Mouse (Mus musculus): ENCODE measurements at regions not wholly inside any gene's neighbourhood (a gene's known extent, or its start where the extent isn't known, plus 50 kb on each side); places are given as distances from the start of the nearest gene placed in this dataset.
A peak's percentile ranks its signal among the peaks of the same experiment; 100 is the strongest.

DNA sequence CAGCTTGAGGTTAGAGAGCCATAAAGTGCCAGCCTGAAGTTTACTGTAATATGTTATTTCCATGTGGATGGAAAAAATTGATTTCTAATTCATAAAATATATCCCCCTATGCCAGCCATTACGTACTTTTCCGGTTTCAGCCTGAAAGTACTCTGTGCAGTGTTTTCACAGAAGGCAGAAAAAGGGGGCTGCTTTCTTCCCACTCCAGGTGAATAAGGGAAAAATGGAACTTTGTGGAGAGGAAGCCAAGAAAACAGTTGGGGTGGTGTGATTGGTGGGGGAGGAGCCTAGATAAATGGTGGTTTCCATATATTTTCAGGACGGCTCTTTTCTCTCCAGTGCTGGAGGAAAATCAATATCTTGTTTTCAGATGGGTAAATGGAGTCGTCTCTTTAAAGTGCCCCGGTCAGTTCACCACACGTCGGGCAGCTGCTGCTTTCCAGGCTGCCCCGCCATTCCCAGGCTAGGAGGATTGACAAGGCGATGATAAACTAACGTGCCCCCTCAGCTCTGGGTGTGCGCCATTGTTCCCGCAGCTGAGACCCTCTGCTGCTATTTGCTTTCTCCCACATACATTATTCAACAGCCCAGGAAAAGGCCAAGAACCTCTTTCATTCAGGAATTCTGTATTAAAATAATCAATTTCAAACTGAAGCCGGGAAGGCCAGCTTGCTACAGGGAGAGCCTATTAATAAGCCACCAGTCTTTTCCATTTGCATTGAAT is 127.1 kb upstream of the Atp11c start:
- no peak overlapping the region for H3K9ac ChIP-seq
- H3K4me3 ChIP-seq = no peak overlapping the region
- peak overlapping the region; percentile 38 for H3K4me2 ChIP-seq
- H3K9me3 ChIP-seq = no peaks in the 10 kb centered on the region
- H3K36me3 ChIP-seq = no peaks in the 10 kb centered on the region
- H3K4me1 ChIP-seq (replicated peaks) = peaks cover 15% of the 10 kb centered on the region; the same call in 1 of the 2 replicates
- H3K27me3 ChIP-seq = no peaks in the 10 kb centered on the region
- ATAC-seq (ENCODE audit: low read depth) = peak; percentile 84
- 23% methylated on average over 13 of the region's 13 CpGs for WGBS
- H3K27ac ChIP-seq (replicated peaks) = no peak overlapping the region

DNA sequence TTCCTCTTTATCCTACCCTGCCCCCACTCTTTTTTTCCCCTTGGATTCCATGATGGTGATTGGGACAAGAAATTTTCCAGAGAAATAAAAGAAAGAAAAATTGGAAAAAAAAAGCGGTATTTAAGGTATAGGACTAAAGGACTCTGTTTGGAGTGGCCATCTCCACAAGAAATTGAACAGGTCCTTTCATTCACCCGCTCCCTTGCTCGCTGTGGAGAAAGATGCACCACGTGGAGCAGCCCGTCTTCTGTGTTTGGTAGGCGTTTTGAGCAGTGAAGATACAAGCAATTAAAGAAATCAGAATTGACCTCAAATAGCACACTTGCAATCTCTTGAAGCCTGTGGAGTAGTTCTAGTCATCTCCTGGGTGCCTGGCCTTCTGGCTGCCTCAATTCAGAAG is 126.3 kb upstream of the Atp11c start:
- no peaks in the 10 kb centered on the region for H3K27me3 ChIP-seq
- no peak overlapping the region for H3K27ac ChIP-seq (replicated peaks)
- no peaks in the 10 kb centered on the region for H3K36me3 ChIP-seq
- peak overlapping the region; percentile 18; the same call in 1 of the 2 replicates for H3K4me3 ChIP-seq
- H3K9me3 ChIP-seq = no peaks in the 10 kb centered on the region
- H3K4me1 ChIP-seq (replicated peaks) = peaks cover 15% of the 10 kb centered on the region; the same call in 1 of the 2 replicates
- H3K9ac ChIP-seq = no peak overlapping the region
- 21% methylated on average over 6 of the region's 6 CpGs for WGBS
- H3K4me2 ChIP-seq = peak overlapping the region; percentile 46
- 0 out of 2 replicates have a peak, but pooled peaks have one; percentile 7 for ATAC-seq (ENCODE audit: low read depth)

DNA sequence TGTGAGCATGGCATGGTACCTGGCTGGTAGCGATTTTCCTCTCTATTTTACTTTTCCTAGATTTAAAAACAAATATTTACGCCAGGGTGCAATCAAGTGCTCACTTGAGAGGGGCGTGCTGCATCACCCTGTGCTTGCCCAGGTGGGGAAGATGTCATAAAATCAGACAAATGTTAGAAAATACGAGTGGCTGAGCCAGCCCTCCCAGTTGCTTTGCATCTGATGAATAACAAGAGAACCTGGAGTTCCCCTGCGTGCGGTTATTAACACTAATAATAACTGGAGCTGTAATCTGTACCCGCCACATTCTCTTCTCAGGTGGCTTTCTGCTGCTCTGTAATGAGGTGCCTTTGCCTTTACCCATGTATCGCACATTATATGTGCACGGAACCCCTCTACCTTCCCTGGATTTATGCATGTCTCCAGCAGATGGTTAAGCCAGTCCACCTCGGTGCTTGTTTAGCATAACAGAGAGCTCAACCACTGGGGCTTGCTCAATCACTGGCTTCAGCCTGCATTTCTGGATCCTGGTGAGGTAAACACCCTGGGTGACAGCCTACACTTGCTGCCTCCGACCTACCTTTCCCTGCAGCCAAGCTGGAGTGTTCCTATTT is 125.8 kb upstream of the Atp11c start:
- peak overlapping the region; percentile 46 for H3K4me2 ChIP-seq
- H3K9me3 ChIP-seq = no peaks in the 10 kb centered on the region
- no peaks in the 10 kb centered on the region for H3K27me3 ChIP-seq
- H3K4me3 ChIP-seq = peak overlapping the region; percentile 18; the same call in 1 of the 2 replicates
- H3K4me1 ChIP-seq (replicated peaks) = peaks cover 15% of the 10 kb centered on the region; the same call in 1 of the 2 replicates
- H3K27ac ChIP-seq (replicated peaks) = no peak overlapping the region
- no peaks in the 10 kb centered on the region for H3K36me3 ChIP-seq
- ATAC-seq (ENCODE audit: low read depth) = 0 out of 2 replicates have a peak, but pooled peaks have one; percentile 46
- 21% methylated on average over 11 of the region's 11 CpGs for WGBS
- H3K9ac ChIP-seq = no peak overlapping the region

GRCm38 (mm10) chrX:60681036-60681706 is 88.7 kb upstream of the Atp11c start:
- Histone ChIP-seq H3K36me3 (no peaks in the 10 kb centered on the region), H3K4me1 (replicated peaks) (no peaks in the 10 kb centered on the region), H3K27me3 (no peaks in the 10 kb centered on the region), H3K4me3 (no peak overlapping the region), H3K4me2 (no peak overlapping the region), H3K9ac (no peak overlapping the region), H3K9me3 (no peaks in the 10 kb centered on the region), H3K27ac (replicated peaks) (no peak overlapping the region)
- WGBS = 75% methylated on average over 7 of the region's 7 CpGs
- no peak for ATAC-seq (ENCODE audit: low read depth)

DNA sequence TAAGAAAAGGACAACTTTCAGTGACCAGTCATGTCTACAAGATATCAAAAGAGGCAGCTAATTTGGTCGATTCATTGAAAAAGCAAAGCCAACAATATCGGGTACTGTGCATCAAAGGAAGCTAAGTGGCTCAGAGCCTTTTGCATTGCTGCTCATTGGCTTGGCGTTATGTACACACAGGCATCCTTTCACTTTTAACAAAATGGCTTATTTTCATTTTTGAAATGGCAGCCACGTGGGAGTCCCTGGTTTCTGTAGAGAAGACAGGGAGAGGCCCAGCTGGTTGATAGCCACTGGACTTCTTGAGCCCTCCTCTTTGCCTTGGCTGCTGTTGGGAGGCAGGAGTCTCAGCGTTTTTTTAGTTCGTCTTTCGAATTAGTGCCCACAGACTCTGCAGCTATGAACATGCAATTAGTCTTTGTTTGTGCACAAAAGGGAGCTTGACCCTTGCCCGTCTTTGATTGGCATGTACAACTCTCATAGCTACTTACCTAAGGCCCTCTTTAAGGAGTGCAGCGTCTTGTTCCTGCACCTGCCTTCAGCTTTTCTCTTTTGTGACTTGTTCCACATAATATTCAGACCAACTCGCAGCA is 52.3 kb upstream of the Atp11c start:
- Histone ChIP-seq H3K27ac (replicated peaks) (no peak overlapping the region), H3K4me1 (replicated peaks) (no peaks in the 10 kb centered on the region), H3K9ac (no peak overlapping the region), H3K4me3 (no peak overlapping the region), H3K4me2 (no peak overlapping the region), H3K9me3 (no peaks in the 10 kb centered on the region; the same call in 1 of the 2 replicates), H3K36me3 (no peaks in the 10 kb centered on the region), H3K27me3 (no peaks in the 10 kb centered on the region)
- ATAC-seq (ENCODE audit: low read depth) = no peak
- 62% methylated on average over 10 of the region's 10 CpGs for WGBS

All from neural tube, embryonic 13.5 days (tissue).